Mouse (Mus musculus) spleen, postnatal 4 days (tissue): ENCODE measurements around the gene Jarid2.
A peak's percentile ranks its signal among the peaks of the same experiment; 100 is the strongest.

Source experiments
- DNase-seq, 2 experiments: peaks; one replicate each; pipeline ENCODE4 v3.0.0; 2022; ENCODE audit warnings: low spot score in 2 of 2

Jarid2 gene

GRCm38 (mm10) chr13:44915945-44916344, 186.7 kb downstream of the Jarid2 start:
- DNase-seq = peak in 1 of 2 experiments; percentile 30

DNA sequence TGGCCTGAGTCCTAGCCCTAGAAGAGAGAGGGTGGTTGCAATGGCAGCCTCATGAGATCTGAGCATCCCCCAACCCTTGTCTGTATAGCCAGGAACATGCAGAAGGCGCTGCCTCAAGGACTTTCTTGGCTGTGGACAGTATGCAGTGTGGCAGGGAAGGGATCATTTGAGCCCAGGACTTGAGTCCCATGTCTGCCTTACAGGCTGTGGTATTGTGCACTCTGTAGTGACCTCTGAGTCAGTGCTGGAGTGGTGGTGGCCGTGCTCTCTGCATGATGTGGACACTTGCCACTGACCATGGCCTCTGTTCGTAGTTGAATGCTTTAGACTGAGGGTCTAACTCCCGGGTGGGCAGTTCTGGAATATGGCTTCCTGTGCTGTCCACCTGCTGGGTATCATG, 187.9 kb downstream of the Jarid2 start:
- DNase-seq = no peak

GRCm38 (mm10) chr13:44918269-44918668, 189.0 kb downstream of the Jarid2 start:
- peak in 1 of 2 experiments; percentile 38 for DNase-seq

DNA sequence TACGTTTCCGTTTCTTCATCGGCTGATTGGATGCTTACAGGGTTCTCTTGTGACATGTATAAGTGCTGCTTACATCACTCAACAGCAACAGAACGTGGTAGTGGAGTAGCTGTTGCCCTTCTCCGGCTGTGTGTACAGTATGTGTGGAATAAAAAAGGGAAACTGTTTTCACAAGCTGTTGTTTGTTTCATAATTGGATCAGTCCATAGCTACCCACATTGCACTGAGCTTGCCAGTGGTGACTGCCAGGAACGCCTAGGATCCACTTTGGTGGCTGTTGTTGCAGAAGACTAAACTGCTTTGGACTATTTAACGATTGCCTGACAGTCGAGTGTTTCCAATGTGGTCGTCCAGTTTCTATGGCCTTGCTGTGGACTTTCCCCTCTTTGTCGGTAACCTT, 191.8 kb downstream of the Jarid2 start:
- no peak for DNase-seq

DNA sequence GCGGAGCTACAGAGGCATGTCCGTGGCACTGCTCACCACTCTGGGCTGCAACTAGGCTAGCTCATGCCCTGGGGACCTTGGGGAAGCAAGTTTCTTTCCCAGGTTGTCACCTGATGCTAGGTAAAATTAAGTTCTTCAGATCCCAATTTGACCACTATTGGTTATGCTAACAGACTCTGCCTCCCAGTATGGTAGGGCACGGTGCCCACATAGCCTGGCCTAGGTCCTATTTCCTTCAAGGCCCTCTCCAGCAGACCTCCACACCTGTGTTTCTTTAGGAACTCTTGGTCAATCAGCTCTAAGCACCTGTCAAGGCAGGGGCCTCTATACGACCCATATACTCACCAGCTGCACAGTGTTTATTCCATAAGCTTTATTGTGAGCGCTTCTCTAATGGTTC, 192.4 kb downstream of the Jarid2 start:
- DNase-seq = no peak

DNA sequence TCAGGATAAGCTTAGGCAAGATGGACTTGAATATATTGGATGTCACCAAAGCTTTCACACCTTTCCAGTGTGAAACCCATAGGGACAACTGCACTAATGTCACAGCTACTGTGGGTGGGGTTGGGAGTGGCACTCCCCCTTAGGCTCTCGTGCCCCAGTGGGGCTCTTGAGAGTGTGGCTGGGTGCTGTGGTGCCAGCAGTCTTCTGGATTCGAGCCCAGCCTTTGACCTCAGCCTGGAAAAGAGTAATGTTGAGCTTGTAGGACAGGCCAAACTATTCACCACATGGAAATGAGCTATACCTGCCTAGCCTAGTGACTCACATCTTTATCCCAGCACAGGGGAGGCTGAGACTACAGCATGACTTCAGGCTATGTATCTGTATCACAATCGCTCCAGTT, 194.8 kb downstream of the Jarid2 start:
- DNase-seq = no peak

DNA sequence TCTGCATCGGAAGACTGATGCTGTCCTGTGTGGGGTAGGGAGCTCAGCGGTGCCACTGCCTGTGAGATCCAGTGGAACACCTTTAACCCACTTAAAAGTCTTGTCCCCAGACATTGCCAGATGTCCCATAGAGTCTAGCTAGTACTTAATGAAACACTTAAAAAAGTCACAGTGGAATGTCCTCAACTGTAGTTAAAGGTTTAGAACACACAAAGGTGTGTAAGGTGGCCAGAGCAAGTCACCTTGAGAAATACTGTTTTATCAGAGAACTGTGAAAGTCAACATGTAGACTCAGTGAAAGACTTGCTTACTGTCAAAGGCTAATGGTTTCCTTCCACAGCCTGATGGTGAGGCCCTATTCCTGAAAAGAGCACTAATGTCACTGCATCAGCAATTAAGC, 195.9 kb downstream of the Jarid2 start:
- no peak for DNase-seq

DNA sequence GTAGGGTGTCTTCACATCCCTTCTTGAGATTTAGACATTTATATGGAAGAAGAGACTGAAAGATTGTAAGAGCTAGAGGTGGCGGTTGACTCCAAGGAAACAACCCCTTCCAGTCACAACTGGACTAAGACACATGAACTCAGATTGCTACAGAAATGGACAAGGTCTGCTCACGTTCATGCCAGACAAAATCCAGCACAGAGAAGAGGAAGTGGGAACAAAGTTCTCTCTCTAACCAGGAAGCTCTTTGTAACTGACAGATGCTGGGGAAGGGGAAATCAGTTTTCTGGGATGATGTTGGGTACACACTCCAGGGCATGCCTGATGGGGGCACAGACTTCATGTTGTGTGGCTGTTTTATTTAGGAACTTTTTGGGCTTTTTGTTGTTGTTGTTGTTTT, 197.0 kb downstream of the Jarid2 start:
- no peak for DNase-seq

GRCm38 (mm10) chr13:44932307-44933264, 203.3 kb downstream of the Jarid2 start:
- no peak for DNase-seq

DNA sequence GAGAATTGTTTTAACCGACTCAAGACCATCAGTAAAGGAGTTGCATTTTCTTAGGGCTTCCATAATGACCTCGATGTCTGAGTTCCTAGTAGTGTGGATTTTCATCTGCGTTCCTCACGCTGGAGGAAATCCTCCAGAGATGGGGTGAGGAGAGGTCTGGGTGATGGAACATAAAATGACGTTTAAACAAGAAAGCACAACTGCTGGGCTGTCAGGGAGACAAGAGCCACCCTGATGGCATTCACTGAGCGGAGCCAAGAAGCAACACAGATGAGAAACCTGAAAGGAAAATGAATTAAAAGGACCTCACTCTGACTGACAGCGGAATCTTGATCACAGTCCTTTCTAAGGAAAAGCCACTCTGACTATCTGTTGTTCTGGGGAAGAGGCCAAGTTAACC, 204.3 kb downstream of the Jarid2 start:
- DNase-seq = no peak

DNA sequence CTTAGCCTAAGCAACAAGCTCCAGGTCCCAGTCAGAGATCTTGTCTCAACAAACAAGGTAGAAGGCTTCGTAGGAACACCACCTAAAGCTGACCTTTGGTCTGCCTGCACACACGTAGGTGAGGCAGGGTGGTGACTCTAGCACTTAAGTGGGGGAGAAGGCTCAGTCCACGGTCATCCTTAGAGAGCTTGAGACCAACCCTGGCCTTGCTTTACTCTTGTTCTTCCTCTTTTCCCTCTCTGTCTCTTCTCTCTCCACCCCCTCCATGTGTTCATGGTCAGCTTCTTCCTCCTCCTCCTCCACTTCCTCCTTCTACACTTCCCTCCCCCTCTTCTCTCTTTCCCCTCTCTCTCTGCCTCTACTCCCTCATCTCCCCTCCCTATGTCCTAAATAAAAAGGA, 208.4 kb downstream of the Jarid2 start:
- DNase-seq = no peak

DNA sequence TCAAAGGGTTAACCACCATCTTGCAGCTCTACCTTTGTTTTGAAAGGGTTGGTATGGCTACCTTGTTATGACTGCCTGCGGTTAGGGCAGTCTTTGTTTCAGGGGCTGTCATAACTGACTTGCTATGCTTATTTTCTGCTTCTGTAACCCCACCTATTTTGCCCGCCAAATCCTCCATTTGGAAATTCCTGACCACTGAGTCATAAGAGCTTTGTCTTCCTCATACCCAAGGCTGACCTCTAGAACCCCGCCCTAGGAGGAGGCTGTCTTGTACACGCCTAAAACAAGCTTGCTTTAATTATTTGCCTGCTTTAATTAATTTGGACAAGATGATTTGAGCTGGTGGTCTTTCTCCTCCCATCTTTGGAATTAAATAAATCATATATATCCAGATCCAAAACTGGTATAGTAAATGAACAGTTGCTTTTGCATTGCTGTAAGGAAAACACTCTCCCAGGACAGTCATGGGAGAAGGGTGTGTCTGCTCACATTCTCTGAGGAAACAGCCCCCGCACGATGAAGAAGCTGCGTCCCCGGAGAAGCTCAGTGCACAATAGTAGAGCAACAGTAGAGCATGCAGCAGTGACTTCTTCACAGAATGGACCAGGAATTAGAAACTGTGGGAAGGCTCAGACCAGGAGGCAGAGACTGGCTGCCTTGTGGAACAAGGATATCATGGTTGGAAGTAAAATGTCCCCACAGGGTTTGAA, 210.2 kb downstream of the Jarid2 start:
- no peak for DNase-seq

DNA sequence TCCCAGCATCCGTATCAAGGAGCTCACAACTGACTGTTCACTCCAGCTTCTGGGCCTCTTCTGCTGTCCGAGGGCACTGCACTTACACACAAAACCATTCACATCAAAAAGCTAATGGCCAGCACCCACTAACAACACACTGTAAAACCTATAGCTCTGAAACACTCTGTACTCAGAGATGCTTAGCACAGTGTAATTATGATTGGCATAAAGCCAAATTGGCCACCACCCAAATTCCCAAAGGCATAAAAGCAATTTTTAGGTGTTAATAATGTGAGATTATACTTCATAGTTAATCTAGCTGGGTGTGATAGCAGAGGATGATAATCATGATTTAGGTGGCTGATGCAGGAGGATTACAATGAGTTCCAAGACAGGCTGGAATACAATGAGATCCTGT, 214.3 kb downstream of the Jarid2 start:
- no peak for DNase-seq

DNA sequence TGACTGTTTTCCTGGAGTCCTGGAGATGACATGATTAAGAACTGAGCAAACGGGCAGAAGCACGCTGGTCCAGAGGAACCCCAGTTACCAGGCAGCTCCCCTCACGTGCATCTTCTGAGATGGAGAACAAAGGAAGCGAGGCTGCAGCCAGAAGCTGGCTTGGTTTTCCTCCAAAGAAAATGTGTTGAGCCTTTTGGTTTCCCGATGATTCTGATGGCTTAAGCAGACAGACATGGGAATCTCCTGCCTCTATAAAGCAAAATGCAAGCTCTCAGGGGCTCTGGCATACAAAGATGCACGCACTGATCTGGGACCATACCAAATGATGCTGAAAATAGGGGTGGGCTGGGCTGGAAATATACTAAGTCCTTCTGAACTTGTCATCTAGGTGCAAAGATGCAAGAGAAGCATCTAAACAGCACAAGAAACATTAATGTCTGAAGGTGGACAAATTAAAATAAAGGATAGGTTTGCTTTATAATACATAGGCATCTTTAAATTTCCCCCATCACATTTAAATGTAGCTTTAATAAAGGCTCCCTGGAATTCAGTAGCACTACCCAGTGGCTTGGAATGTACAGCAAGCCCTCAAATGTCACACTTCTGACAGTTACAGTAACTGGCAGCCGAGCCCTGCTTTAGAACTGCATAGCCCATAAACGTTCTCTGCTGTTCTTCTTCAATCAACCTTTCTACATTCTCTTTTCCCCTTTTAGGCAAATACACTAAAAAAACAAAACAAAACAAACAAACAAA, 217.8 kb downstream of the Jarid2 start:
- no peak for DNase-seq

DNA sequence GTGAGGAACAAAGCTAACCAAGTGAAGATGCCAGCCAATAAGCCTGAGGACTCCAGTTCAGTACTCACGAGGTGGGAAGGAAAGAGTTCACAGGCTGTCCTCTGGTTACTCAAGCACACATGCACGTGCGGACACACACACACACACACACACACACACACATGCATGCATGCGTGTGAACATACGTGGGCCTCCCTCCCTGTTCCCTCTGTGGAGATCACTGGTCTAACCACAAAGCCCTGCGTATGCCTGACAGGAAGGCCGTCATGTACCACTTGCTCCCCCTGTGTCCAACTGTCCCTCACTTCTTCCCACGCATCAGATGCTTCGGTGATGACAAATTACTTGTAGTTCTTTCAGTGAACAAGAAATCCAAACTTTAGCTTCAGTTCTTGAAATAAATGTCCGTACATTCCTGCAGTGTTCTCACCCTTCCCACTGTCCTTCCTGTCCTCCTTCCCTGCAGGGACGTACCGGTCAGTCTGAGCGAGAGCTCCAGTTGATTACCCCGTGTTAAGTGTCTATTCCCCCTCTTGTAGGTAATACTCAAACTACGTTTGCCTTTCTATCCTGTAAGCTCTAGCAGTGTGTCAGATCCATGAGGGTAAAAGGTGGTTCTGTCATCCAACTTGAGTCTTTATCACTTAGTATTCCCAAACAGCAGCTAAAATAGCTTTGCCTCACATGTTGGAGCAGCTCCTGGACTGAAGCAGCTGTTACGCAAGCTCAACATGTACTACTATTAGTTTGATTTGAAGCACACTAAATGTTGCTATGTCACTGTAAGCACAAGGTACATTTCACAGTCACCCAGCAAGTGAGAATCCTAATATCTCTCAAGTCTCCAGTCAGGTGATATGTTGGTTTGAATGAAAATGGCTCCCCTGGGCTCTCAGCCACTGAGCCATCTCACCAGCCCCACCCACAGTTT, 219.3 kb downstream of the Jarid2 start:
- DNase-seq = no peak

GRCm38 (mm10) chr13:44952393-44953086, 223.3 kb downstream of the Jarid2 start:
- DNase-seq = peak in 1 of 2 experiments; percentile 18

GRCm38 (mm10) chr13:44953546-44954231, 224.4 kb downstream of the Jarid2 start:
- no peak for DNase-seq

- no peak for DNase-seq
These were observed 224.9 kb downstream of the Jarid2 start for GRCm38 (mm10) chr13:44954232-44954568.

GRCm38 (mm10) chr13:44955781-44956180, 226.5 kb downstream of the Jarid2 start:
- DNase-seq = no peak

GRCm38 (mm10) chr13:44957049-44957448, 227.8 kb downstream of the Jarid2 start:
- no peak for DNase-seq
